Mouse (Mus musculus): ENCODE data around the gene Mfsd11. TPM values are rescaled to one million over a fixed set of nuclear protein-coding genes. Genes with fewer than 3 reads are reported as not detected.

The Mfsd11 gene
- 10 to 100 TPM; 42.6 to 43.3 TPM for total RNA-seq (2021)
- long read RNA-seq, transcript Mfsd11-201 (13 exons, 3,298 nt), result major isoform, 15 of 45 reads
- long read RNA-seq, partial matches to known transcripts, result 7 of 45 reads
- long read RNA-seq, other reads (novel, unspliced or antisense), result 20 of 45 reads

GRCm38 (mm10) chr11:116852291-116852890 is at the start of gene Mfsd11:
Gene Mfsd11 (plus strand): TSS chr11:116852440.
- DNase-seq (ENCODE audit: low spot score in 2 of 2), result peak; percentile 70 to 83

DNA sequence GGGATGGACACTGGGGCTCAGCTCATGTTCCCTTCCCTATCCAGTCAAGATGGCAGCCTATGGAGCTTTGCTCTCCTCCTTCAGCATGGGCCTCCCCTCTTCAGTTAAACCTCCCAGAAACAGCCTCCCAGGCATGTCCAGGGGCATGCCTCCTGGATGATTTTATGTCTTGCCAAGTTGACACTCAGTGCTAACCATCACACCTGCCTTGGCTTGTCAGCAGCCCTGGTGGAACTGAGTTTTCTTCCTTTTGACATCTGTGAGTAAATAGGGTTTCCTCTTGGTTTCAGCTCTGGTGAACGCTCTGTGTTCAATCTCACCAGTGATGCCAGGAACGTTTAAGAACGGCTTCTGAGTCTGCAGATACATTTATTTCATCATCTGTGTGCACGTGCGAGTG is 49.5 kb upstream of the Mfsd11 start:
- DNase-seq (ENCODE audit: low spot score in 2 of 2), result no peak

DNA sequence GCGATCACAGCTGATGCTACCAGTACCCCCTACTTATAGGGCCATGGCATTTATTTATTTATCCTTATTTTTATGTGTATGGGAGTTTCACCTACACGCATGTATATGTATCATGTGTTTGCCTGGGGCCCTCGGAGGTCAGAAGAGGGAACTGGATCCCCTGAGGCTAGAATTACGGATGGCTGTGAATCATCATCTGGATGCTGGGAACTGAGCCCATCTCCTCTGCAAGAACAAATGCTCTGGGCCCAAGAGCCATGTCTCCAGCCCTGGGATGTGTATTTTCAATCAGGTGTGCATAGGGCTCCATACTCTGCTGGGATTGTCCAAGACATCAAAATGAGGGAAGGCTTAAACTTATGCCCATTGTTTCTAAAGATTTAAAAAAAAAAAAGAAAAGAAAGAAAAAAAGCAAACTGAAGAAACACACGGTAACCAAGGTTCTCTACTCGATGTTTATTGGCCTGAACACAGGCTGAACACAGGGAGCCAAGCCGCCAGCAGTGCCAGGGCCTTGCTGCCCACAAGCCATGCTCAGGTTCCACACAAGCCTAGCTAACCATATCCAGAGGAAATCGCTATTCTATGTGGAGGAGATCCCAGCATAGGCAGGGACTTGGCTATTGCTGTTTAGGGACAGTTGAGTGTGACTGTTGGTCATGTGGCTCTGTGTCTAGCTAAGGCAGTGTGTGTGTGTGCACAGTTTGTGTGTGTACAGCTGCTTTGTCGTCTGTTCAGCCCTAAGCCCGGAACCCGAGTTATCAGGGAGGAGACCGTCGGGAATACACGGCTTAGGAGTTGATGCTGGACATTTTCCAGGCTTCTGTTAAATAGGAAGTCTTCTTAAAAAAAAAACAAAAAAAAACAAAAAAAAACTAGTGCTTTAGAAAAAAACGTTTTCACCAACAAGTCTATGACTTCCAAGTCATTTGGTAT is 45.8 kb upstream of the Mfsd11 start:
- no peak for DNase-seq (ENCODE audit: low spot score in 2 of 2)

- DNase-seq (ENCODE audit: low spot score in 2 of 2), result no peak
These were observed 45.1 kb upstream of the Mfsd11 start for GRCm38 (mm10) chr11:116807116-116807515.

GRCm38 (mm10) chr11:116807526-116807925 is 44.7 kb upstream of the Mfsd11 start:
- no peak for DNase-seq (ENCODE audit: low spot score in 2 of 2)

GRCm38 (mm10) chr11:116807938-116808606 is 44.2 kb upstream of the Mfsd11 start:
- DNase-seq (ENCODE audit: low spot score in 2 of 2), result peak; percentile 92 to 93

GRCm38 (mm10) chr11:116808811-116809395 is 43.3 kb upstream of the Mfsd11 start:
- no peak for DNase-seq (ENCODE audit: low spot score in 2 of 2)

GRCm38 (mm10) chr11:116809520-116809919 is 42.7 kb upstream of the Mfsd11 start:
- no peak for DNase-seq (ENCODE audit: low spot score in 2 of 2)

DNA sequence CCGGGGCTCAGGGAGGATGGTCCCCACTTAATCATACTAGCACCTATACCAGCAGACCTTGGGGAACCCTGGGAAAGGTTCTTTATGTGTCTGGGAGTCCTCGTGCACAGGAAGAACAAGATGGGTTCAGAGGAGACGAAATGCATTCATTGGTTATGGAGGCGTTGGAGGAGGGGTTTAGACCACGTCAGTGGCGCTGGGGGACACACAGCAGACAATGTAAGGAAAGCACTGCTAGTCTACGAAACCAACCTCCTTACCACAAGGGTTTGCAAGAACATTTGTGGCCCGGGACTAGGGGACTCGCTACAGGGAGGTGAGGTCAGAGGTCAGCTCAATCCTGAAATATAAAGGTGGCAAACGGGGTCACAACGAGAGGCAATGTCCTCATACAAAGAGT is 41.7 kb upstream of the Mfsd11 start:
- no peak for DNase-seq (ENCODE audit: low spot score in 2 of 2)

- DNase-seq (ENCODE audit: low spot score in 2 of 2), result peak; percentile 73 to 78
These were observed 41.0 kb upstream of the Mfsd11 start for GRCm38 (mm10) chr11:116810983-116811901.

- DNase-seq (ENCODE audit: low spot score in 2 of 2), result no peak
These were observed 39.3 kb upstream of the Mfsd11 start for GRCm38 (mm10) chr11:116812793-116813529.

DNA sequence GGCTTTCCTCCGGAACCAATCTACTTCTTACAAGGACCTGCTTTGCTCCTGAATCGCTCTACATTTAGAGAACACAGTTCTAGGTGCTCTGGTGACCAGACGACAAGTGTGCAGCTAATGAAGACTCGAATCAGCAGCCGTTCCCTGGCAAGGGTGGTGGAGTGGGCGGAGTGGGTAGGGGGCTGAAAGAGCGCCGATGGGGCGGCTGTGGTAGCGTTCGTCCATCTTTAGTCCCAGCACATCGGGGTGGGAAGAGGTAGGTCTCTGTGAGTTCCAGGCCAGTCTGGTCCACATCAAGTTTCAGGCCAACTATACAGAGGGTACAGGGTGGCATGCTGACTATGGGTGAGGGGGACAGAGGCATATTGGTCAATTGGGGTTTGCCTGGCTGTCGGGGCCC is 38.6 kb upstream of the Mfsd11 start:
- no peak for DNase-seq (ENCODE audit: low spot score in 2 of 2)

DNA sequence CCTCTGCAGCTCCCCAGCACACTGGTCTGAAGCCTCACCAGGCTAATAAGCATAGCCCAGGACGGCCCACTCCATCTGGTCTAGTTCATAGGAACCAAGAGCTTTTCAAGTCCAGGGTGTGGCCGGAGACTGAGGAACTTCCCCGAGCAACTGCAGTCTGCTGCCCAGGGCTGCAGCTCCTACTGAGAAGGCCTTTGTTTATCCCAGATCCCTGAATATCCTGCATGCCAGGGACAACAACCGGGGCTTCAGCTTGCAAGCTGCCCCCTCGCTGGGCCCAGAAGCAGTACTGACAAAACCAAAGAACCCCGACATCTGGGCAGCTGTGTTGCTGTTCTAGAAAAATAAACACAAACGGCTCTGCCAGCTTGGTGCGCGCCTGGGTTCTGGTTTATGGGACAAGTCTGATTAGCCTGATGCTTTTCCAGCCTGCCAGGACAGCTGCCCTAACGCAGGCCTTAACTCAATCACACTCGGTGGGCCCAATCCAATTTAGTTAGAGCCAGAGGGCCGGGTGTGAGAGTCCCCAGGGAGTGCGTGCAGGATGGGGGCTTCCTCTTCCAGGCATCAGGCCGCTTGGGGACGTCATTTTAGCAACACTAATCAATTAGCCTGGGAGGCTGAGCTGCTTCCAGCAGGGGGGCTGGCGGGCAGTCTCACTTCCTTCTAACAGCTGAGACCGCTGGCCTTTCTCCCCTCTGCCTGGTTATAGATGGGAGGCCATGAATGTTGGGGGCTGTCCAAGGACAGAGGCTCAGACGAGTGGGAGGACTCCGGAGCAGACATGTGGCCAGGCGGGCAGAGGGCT is 38.0 kb upstream of the Mfsd11 start:
- DNase-seq (ENCODE audit: low spot score in 2 of 2), result peak; percentile 50 to 52

DNA sequence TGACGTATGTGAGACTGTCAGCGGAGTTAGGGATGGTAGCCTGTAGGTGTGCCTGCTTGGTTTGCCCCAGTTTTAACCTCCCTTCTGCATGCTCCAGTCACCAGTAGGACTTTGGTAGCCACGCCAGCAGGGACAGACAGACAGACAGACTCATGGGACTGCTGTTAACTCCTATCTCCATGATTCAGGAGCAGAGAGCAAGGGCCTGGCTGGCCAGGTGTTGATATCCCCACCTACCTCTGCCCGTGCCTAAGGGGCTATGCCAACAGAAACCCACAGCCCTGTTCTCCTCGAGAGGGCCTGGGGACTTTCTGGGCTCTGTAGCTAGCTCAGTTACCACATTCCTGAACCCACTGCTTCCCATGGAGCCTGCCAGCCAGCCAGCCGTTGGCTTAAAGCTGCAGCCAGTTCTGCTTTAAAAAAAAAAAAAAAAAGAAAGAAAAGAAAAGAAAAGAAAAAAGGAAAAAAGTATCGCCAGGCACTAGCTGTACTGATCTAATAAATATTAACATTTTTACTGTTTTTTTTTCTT is 37.3 kb upstream of the Mfsd11 start:
- DNase-seq (ENCODE audit: low spot score in 2 of 2), result no peak

GRCm38 (mm10) chr11:116816769-116817168 is 35.5 kb upstream of the Mfsd11 start:
- DNase-seq (ENCODE audit: low spot score in 2 of 2), result no peak

GRCm38 (mm10) chr11:116817567-116817966 is 34.7 kb upstream of the Mfsd11 start:
- no peak for DNase-seq (ENCODE audit: low spot score in 2 of 2)

GRCm38 (mm10) chr11:116818722-116819121 is 33.5 kb upstream of the Mfsd11 start:
- DNase-seq (ENCODE audit: low spot score in 2 of 2), result no peak

GRCm38 (mm10) chr11:116819932-116820593 is 32.2 kb upstream of the Mfsd11 start:
- DNase-seq (ENCODE audit: low spot score in 2 of 2), result no peak
